In the genomic region with DNA sequence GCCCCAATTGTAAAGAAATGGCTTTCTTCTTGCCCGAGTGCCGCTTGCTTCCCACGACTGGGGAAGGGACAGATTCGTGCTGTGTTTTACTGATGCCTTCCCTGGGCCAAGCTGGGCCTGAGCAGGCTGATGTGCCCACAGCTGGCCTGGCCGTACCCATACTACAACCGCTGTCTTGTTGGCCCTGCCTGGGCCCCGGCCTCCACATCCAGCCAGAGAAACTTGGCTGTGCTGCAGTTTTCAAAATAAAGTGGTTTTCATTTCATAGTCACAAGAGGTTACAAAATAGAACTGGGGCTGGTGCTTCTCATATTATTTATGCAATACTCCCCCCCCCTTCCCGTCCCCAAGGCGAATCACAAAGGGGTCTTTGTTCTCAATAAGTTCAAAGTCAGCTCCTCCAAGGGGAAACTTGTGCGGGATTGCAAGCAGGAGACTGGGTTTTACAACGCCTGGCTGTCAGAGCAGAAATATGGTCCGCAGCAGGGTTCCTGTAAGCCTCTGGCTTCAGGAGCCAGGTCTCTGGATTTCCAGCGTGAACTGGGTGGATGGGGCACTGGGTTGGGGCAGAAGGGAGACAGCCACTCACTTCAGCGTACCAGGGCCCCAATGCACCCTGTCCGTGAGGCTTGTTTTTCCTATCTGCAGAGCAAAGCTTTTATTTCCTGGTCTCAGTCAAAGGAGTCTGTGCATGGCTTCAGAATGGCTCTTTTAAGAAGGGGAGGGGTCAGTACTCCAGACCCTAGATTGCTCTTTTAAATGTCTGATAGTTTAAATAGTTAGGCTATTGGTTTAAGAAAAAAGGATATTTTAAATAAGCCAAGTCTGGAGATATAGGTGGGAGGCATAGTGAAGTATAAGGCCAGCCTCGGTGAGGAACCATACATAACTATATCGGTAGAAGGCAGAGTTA, we compare ENCODE assay signal across 8 mouse cellular contexts.
DNase-seq lines count a peak whose midpoint lies in the region; ATAC-seq lines count a peak whose summit lies in the region.

No protein-coding gene starts in this region.

- no peak overlapping the region for H3K4me2 ChIP-seq in forebrain, embryonic 16.5 days (ENCODE audit: low read length)
- H3K4me2 ChIP-seq in intestine, embryonic 14.5 days (ENCODE audit: low read length), result no peak overlapping the region

- peak; percentile 64; the same call in 1 of the 2 replicates for ATAC-seq in forebrain, embryonic 16.5 days
- no peak; the same call in 1 of the 2 replicates for ATAC-seq in intestine, embryonic 14.5 days (replicated peaks; ENCODE audit: low FRiP score, low TSS enrichment, low read depth)

- peaks cover 6% of the 10 kb centered on the region; the same call in 1 of the 2 replicates for H3K4me1 ChIP-seq in brown adipose tissue, adult 24 weeks (ENCODE audit: control insufficient read depth, insufficient read depth, insufficient read length, low read length)
- H3K4me1 ChIP-seq in forebrain, embryonic 16.5 days (replicated peaks; ENCODE audit: control insufficient read depth, insufficient read depth, low read length), result peaks cover 10% of the 10 kb centered on the region
- H3K4me1 ChIP-seq in intestine, embryonic 14.5 days (replicated peaks; ENCODE audit: control insufficient read depth, insufficient read depth, low read length), result no peaks in the 10 kb centered on the region; the same call in none of the 2 replicates

- H3K4me3 ChIP-seq in brown adipose tissue, adult 24 weeks (ENCODE audit: insufficient read depth, low read depth, low read length), result no peak overlapping the region
- no peak overlapping the region for H3K4me3 ChIP-seq in forebrain, embryonic 16.5 days (replicated peaks; ENCODE audit: low read length)
- H3K4me3 ChIP-seq in intestine, embryonic 14.5 days (ENCODE audit: low read depth, low read length), result no peak overlapping the region

- no peaks in the 10 kb centered on the region for H3K36me3 ChIP-seq in forebrain, embryonic 16.5 days (ENCODE audit: control insufficient read depth, insufficient read depth)
- no peaks in the 10 kb centered on the region for H3K36me3 ChIP-seq in intestine, embryonic 14.5 days (ENCODE audit: control insufficient read depth, insufficient read depth, low read length)

- DNase-seq in left cerebral cortex, adult 11 months (ENCODE audit: low spot score), result peak; percentile 4
- DNase-seq in left cerebral cortex, adult 18-20 months (ENCODE audit: low spot score in 2 of 2), result no peak
- DNase-seq in intestine, embryonic 14.5 days (ENCODE audit: low spot score), result peak; percentile 55
- peak; percentile 23 to 61 for DNase-seq in lung, postnatal 4 days
- no peak for DNase-seq in MN1 (ENCODE audit: low spot score)
- no peak for DNase-seq in ovary, postnatal 36 days (ENCODE audit: low spot score)

- H3K9me3 ChIP-seq in forebrain, embryonic 16.5 days (ENCODE audit: control insufficient read depth, low read length), result no peaks in the 10 kb centered on the region
- no peaks in the 10 kb centered on the region for H3K9me3 ChIP-seq in intestine, embryonic 14.5 days (ENCODE audit: control insufficient read depth, low read length)

- H3K9ac ChIP-seq in forebrain, embryonic 16.5 days (replicated peaks; ENCODE audit: low read depth, low read length), result no peak overlapping the region
- H3K9ac ChIP-seq in intestine, embryonic 14.5 days (ENCODE audit: low read length), result no peak overlapping the region

- H3K27ac ChIP-seq in brown adipose tissue, adult 24 weeks (replicated peaks; ENCODE audit: low read depth, low read length), result peak overlapping the region; percentile 31; the same call in 1 of the 2 replicates
- H3K27ac ChIP-seq in forebrain, embryonic 16.5 days (ENCODE audit: low read length), result peak overlapping the region; percentile 45
- H3K27ac ChIP-seq in intestine, embryonic 14.5 days (ENCODE audit: low read depth), result peak overlapping the region; percentile 14; the same call in 1 of the 2 replicates

- no peaks in the 10 kb centered on the region for H3K27me3 ChIP-seq in forebrain, embryonic 16.5 days (replicated peaks; ENCODE audit: control insufficient read depth, insufficient read depth, low read length)
- H3K27me3 ChIP-seq in intestine, embryonic 14.5 days (replicated peaks; ENCODE audit: control insufficient read depth, insufficient read depth, low read length), result no peaks in the 10 kb centered on the region

- WGBS in forebrain, embryonic 16.5 days, result 15% methylated on average over 17 of the region's 17 CpGs
- WGBS in intestine, embryonic 14.5 days, result 36% methylated on average over 17 of the region's 17 CpGs

Comparison
In these comparisons a context has a peak if more than half of its experiments do, and no peak if none do; other contexts are left out.
1. DNase-seq: peak in left cerebral cortex, adult 11 months (single experiment), intestine, embryonic 14.5 days (single experiment) and lung, postnatal 4 days (2 of 2); none in left cerebral cortex, adult 18-20 months (0 of 2), MN1 (single experiment) and ovary, postnatal 36 days (single experiment).
2. Peak in every context shown above with its lines, with median percentiles within 50 percentile points of each other: H3K27ac ChIP-seq.